Mouse (Mus musculus): ENCODE measurements around the gene Pip4k2c.
"Not testable (repeated sequence)": the region's sequence is repeated elsewhere in the genome, so short reads cannot be mapped to it uniquely, and the experiment has no call there.

GRCm38 (mm10) chr10:127152556-127152955 lies 58.8 kb downstream of the Pip4k2c start:
- TF ChIP-seq CTCF (IDR thresholded peaks at IDR 0.05; ENCODE audit: extremely low read depth, insufficient read depth, insufficient read length, insufficient replicate concordance); POLR2A (IDR thresholded peaks at IDR 0.05; ENCODE audit: low read depth, low read length): not testable (repeated sequence)
